Mouse (Mus musculus) kidney, postnatal 25 days (tissue): ENCODE data around the gene Ubl5.
"Not testable (repeated sequence)": the region's sequence is repeated elsewhere in the genome, so short reads cannot be mapped to it uniquely, and the experiment has no call there.

ENCODE experiments used
- DNase-seq, 2 experiments: peaks; one replicate each; pipeline ENCODE4 v3.0.0; 2021; ENCODE audit warnings: mixed read lengths in 2 of 2

The Ubl5 gene

DNA sequence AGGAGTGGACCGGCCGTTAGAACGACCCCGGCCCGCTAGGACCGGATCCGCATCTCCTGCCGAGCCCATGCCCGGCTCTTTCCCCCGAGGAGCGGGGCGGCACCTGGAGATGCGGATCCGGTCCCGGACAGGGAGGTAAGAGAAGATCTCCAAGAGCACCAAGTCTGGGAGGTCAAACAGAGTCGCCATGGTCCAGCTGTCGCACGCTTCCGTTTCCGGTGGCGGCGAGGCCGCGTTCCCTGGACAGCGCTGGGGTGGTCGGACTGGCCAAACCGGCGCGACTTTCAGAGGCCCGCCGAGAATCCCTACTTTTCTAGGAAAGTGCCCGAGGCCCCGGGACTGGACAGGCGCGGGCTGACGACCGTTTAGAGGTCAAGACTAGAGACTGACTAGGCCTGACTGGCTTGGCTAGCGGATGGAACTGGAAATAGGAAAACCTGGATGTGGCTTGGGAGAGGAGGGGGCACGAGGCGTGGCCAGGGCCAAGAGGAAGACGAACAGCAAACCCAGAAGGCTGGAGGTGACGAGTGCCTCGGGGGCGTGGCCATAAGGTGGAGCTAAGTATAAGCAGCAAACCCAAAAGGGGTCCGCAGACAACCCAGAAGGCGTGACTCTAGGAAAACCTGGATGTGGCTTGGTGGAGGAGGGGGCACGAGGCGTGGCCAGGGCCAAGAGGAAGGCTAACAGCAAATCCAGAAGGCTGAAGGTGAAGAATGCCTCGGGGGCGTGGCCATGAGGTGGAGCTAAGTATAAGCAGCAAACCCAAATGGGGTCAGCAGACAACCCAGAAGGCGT is at the start of gene Ubl5:
Gene Ubl5, plus strand, starts transcription at position 778 of the 795 bp plus-strand sequence.
- DNase-seq, result peak; percentile 92 to 96

DNA sequence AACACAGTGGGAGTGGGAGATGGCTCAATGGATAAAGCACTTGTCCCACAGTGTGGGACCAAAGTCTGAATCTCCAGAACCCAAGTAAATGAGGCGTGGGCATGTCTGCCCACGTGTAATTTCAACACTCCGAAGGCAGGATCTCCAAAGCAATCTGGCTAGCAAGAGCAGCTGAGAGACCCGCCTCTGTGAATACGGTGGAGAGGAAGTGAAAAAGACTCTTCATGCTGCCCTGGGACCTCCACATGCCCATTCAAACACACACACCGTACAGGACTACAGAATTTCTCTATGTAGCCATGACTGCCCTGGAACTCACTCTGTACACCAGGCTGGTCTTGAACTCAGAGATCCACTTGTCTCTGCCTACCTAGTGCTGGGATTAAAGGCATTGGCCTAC is 41.4 kb upstream of the Ubl5 start:
- no peak for DNase-seq

GRCm38 (mm10) chr9:20606269-20606668 is 36.4 kb upstream of the Ubl5 start:
- DNase-seq, result no peak

DNA sequence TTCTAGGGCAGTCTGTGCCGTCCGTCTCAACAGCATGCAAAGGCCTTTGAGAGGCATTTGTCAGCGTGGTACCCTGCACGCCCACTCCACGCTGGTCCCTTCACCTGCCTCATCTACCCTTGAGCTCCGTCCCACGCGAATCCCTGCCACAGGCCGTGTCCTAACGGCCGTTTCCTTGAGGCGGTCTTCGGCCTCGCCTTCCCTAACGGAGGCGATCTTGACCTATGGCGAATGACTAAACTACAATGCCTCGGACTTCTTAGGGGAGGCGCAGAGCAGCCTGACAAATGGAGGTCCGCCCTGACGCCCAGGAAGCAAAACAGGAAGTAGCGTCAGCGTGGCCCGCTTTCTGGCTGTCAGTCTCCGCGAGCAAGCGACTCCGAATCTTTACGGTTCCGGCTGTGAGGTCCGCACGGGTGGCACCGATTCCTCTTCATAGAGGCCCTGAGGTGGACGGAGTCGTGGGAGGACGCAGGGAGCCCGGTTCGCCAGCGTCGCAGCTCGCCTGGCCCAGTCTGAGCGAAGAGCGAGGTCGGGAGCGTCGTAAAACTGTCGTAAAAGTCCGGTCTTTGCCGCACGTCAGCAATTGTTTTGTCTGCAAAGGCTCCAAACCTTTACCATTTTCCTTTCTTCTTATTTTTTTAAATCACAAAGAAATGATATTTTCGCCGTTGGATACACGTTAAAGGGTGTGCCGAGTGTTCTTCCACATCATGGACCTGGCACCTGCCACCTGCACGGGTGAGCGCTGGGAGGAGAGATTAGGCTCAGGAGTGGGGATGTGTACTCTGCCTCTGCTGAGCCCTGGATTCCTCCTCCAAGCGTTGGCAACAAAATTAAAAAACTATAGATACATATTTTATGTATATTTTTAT is 35.3 kb upstream of the Ubl5 start:
- peak; percentile 83 to 91 for DNase-seq

DNA sequence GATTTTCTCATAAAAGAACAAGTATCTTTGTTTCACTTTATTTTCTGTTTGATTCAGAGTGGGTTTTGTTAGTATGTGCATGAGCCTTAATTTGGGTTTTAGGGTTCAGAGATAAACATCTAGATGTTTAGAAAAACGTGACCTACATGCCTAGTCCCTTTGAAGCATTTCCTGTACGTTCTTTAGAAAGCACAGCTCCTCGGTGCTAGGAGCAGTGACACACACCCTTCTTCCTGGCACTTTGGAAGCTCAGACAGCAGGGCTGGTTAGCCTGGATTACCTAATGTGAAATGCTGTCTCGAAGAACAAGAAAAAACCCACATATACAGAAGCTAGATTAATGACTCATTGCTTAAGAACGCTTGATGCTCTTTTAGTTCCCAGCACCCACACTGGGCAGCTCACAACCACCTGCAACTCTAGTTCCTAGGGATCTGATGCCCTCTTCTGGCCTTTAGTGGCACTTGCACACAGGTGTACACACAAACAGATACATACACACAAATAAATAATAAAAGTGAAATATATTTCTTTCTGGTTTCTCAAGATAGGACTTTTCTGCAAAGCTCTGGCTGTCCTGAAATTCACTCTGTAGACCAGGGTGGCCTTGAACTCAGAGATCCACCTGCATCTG is 32.7 kb upstream of the Ubl5 start:
- no peak for DNase-seq

- DNase-seq, result no peak
These were observed 30.7 kb upstream of the Ubl5 start for GRCm38 (mm10) chr9:20611976-20612375.

DNA sequence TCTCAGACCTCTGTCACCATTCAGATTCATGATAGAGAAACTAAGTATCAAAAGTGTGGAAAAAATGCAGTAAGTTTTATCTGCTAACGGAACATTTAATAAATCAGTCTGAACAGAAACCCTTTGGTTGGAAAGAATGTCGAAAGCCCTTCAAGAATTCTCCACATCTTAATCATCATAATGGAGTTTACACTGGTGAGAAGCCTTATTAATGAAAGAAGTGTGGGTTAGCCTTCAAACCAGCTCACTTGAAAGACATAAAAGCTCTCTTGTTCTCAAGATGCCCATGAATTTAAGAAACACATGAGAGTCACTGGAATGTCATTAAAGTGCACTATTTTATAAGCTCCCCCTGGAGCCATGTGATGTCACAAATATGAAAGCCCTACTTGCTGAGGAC is 26.0 kb upstream of the Ubl5 start:
- no peak for DNase-seq

- DNase-seq, result no peak
These were observed 11.3 kb upstream of the Ubl5 start for GRCm38 (mm10) chr9:20631332-20631731.

DNA sequence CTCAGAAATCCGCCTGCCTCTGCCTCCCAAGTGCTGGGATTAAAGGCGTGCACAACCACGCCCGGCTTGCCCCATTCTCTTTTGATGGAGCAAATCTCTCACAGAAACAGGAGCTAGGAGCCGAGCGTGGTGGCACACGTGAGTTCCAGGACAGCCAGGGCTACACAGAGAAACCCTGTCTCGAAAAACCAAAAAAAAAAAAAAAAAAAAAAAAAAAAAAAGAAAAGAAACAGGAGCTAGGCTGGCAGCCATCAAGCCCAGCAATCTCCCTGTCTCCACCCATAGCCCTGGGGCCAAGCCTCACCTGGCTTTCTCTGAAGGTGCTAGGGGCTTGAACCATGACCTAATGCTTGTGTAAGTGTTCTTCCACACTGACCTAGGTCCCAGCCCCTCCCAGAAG is 7.0 kb upstream of the Ubl5 start:
- not testable (repeated sequence) for DNase-seq

DNA sequence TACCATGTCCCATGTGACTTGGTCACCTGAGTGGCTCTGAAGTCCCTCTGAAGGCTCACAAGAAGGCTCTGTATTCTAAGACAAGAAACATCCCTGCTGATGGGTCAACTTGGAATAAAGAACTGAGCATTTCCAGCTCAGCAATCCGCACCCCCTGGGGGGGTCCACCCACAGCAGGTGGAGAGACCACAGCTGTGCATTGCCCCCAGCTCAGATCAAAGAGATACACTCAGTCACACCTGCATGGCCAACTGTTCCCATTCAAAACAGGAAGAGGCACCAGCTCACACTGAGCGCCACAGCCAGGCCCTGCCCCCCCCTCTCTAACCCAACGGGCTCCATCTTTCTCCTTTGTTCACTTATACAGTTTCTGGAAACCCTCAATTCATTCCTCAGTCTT is 6.4 kb upstream of the Ubl5 start:
- no peak for DNase-seq

- no peak for DNase-seq
These were observed 5.9 kb upstream of the Ubl5 start for GRCm38 (mm10) chr9:20636790-20637189.

DNA sequence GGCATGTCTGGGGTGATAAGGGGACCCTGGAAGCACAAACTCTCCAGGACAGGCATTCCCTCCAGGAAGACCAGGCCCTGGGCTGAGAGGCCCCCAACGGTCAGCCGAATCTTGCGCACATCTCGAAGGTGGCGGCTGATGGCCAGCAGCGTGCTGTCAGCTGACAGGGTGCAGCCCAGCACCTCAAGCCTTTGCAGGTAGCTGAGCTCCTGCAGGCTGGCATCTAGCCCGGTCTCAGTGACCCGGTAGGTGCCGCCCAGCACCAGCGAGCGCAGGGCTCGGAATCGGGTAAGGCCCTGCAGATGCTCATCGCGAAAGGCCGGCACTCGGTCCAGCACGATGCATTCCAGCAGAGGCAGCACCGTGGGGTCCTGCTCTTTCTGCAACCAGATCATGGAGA is 4.1 kb upstream of the Ubl5 start:
- DNase-seq, result no peak

DNA sequence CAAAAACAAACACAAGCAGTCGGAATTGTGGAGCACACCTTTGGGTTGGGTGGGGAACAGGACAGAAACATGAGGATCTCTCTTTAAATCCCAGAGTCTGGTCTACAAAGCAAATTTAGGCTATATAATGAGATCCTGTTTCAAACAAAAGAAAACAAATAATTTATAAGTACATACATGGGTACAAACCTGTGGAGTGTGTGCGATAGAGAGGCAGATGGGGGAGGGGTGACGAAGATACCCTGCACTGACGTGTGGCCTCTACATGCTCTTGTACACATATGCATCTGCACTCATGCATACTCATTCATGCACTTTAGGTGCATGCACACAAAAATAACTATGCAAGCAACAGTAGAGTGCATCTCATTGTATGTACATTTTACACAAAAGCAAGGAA is 3.2 kb upstream of the Ubl5 start:
- no peak for DNase-seq

DNA sequence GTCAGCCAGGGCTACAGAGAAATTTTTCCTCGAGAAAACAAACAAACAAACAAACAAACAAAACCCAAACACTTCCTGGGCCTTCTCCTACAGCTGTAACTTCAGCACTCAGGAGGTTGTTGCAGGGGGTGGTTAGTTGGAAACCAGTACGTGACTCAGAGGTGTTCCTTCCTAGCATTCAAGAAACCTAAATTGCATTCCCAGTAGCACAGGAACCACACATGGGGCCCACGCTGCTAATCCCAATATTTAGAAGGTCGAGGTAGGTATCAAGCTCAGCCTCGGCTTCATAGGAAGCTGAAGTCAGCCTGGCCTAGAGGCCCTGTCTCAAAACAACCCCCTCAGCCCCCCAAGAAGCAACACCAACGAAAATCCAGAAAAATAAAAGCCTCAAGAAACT is 1.2 kb upstream of the Ubl5 start:
- no peak for DNase-seq

- DNase-seq, result peak; percentile 87 to 94
These were observed 303 bp downstream of the Ubl5 start for GRCm38 (mm10) chr9:20642896-20643466.

DNA sequence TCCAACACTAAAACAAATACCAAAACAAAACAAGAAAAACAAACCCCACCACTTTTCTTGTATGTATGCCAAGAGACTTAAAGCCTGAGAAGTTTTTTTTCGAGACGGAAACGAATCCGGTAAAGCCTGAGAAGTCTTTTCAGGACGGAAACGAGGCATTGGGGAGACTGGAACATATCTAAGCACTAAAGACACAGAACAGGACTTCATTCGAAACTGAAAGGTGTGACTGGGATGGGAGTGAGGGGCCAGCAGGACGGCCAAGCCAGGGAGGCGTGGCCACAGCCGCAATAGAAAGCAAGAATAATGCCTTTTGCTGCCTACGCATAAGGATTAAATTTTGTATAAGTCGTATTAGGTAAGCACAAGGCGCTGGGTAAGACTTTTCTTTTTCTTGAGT is 1.1 kb downstream of the Ubl5 start:
- DNase-seq, result no peak

DNA sequence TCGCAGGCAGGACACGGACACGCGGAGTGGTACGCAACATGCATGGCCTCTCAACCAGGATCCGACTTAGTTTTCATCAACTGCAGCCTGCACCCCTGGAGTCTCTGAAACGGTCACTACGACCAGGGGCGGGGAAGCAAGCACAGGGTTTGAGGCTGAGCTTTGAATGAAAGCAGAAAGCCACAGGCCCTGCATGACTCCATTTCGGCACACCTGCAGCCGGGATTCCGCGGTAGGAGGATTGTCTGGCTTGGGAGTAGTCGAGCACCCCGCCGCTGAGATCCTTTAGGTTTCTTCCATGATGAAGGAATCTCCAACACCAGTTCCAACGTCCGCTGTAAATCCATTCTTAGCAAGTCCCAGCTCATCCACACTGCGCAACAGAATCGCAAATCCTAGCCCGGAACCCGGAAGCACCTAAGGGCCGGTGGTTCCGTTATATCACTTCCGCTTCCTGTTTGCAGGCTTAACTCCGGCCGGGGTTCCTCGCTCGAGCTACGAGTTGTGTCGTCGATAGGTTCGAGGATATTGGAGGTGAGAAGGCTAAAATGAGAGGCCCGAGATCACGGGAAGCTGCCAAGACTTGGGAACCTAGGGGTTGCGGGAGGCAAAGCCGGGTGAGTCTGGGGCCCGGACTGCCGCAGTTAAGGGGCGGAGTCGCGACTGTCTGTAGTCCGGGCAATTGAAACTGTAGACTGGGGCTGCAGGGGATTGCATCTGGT is 1.8 kb downstream of the Ubl5 start, which contains the start of gene Fbxl12:
Gene Fbxl12, minus strand, starts transcription at position 408 of the 722 bp plus-strand sequence.
- DNase-seq, result peak; percentile 77 to 88

DNA sequence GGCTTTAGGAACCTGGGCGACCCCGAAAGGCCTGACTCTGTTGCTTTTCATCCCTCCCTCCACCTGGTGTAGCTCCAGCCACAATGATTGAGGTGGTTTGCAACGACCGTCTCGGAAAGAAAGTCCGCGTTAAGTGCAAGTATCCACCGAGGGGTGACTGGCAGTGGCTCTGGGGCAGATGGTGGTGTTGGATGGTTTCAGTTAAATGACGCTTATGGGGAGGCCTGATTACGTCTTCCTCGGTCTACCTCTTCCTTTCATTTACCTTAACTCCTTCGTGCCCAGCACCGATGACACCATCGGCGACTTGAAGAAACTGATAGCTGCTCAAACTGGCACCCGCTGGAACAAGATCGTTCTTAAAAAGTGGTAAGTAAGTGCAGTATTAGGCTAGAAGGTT is 2.4 kb downstream of the Ubl5 start:
- no peak for DNase-seq

DNA sequence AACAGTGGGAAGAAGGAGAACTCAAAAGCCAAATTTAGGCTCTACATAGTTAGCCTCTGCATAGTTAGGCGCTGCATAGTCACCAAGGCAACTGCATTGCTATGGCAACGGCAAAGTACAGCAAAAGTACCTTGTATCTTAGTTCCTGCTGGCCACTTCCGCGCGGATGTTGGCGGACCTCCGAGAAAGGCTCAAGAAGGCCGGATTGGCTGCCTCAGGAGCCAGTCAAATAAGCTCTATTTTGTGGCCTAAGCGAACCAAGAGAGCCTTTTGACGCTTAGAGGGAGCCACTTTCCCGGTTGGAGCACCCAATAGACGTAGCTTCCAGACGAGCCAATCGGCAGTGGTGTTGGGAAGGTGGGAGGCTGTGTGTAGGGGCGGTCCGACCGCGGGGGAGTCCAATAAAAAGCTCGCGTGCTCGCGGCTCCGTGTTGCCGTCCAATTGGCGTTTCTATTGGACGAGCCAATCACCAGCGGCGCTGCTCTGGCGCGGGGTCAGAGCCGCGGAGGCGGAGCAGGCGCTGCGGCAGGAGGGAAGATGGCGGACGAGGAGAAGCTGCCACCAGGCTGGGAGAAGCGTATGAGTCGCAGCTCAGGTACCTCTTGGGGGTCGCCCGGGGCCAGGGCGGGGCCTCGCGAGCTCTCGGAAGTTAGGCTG is 9.1 kb downstream of the Ubl5 start, which contains the start of gene Pin1:
Gene Pin1, plus strand, starts transcription at position 494 of the 658 bp plus-strand sequence.
- DNase-seq, result peak; percentile 100

DNA sequence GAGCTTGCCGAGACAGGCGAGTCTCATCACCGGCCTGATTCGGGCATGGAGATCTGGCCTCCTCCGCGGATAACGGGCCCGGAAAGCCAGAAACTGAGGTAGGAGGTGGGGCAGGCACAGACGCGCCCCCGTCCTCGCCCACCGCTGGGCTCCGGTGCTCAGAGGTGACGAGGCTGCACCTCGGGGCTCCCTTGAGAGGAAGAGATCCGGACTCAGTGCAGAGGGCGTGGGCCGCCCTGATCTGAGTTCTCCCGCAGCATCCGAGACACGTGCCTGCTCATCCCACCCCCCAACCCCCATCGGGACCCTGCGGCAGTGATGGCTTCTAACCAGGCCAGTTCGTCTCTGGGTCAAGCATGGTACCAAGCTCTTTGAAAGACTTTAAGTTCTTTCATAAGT is 9.6 kb downstream of the Ubl5 start:
- no peak for DNase-seq

- no peak for DNase-seq
These were observed 11.2 kb downstream of the Ubl5 start for GRCm38 (mm10) chr9:20653859-20654258.

DNA sequence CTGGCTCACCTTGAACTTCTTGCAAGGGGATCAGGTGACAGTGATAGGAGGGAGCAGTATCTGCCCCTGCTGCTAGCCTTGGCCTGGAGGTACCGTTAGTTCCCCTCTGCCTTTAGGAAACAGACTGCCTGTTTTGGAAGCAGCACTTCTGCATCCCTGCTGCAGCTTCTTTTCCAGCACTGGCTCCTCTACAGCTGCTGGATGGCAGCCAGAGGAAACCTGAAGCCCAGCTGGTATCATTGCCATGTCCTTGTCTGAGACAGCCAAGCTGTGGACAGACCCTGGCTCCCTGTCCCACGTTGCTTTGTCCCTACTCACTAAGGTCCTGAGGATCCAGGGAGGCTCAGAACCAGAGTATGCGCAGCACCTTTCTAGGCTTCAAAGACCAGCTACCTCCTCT is 14.9 kb downstream of the Ubl5 start:
- DNase-seq, result no peak
